ENCODE assay signal across 1 mouse cellular context in genomic region chr14:54457907-54458569, GRCm38 (mm10).
TF ChIP-seq lines count a peak whose summit lies in the region.

No protein-coding gene starts in this region.

TF ChIP-seq in MEL, 35 proteins besides CTCF, POLR2A, EP300 and RAD21 (continued from another document):
- TF ChIP-seq TAL1 (IDR thresholded peaks at IDR 0.05; ENCODE audit: low read length): peak; percentile 41
- peak; percentile 78 for TF ChIP-seq ETS1 (IDR thresholded peaks at IDR 0.05; ENCODE audit: low read depth, low read length)
- TF ChIP-seq CHD2 (IDR thresholded peaks at IDR 0.05; ENCODE audit: low read length): no peak
- peak; percentile 88 for TF ChIP-seq MYC (IDR thresholded peaks at IDR 0.05; ENCODE audit: low read depth, low read length)
- TF ChIP-seq BHLHE40 (IDR thresholded peaks at IDR 0.05; ENCODE audit: borderline replicate concordance, low read depth, low read length): peak; percentile 79; the same call in 1 of the 2 replicates
- TF ChIP-seq MYB (IDR thresholded peaks at IDR 0.05; ENCODE audit: low read depth, low read length): no peak
- TF ChIP-seq RCOR1 (IDR thresholded peaks at IDR 0.05; ENCODE audit: low read depth, low read length): peak; percentile 78
- peak; percentile 79 for TF ChIP-seq MXI1 (IDR thresholded peaks at IDR 0.05; ENCODE audit: low read depth, low read length)
- no peak for TF ChIP-seq ZKSCAN1 (IDR thresholded peaks at IDR 0.05; ENCODE audit: low read depth, low read length)
- TF ChIP-seq MAX (IDR thresholded peaks at IDR 0.05; ENCODE audit: low read length): peak; percentile 82
- no peak for TF ChIP-seq MAZ (IDR thresholded peaks at IDR 0.05; ENCODE audit: low read depth, low read length)
- TF ChIP-seq SMC3 (IDR thresholded peaks at IDR 0.05; ENCODE audit: low read depth, low read length): no peak
- no peak for TF ChIP-seq UBTF (IDR thresholded peaks at IDR 0.05; ENCODE audit: borderline replicate concordance, insufficient read depth, low read depth, low read length)
- TF ChIP-seq GABPA (IDR thresholded peaks at IDR 0.05; ENCODE audit: low read depth, low read length): no peak
- no peak for TF ChIP-seq MEF2A (IDR thresholded peaks at IDR 0.05; ENCODE audit: extremely low read depth, insufficient replicate concordance, low read depth, low read length, poor library complexity, severe bottlenecking)
- 0 out of 2 replicates have a peak, but pooled peaks have one; percentile 38 for TF ChIP-seq HCFC1 (IDR thresholded peaks at IDR 0.05; ENCODE audit: low read depth, low read length)
- TF ChIP-seq POLR2AphosphoS2 (IDR thresholded peaks at IDR 0.05; ENCODE audit: low read length): no peak
- TF ChIP-seq POLR2AphosphoS5 (IDR thresholded peaks at IDR 0.05; ENCODE audit: borderline replicate concordance, low read depth, low read length): no peak
- peak; percentile 62; the same call in 1 of the 2 replicates for TF ChIP-seq SIN3A (IDR thresholded peaks at IDR 0.05; ENCODE audit: low read length)
- no peak for TF ChIP-seq E2F4 (IDR thresholded peaks at IDR 0.05; ENCODE audit: borderline replicate concordance, low read depth, low read length)
- TF ChIP-seq JUND (IDR thresholded peaks at IDR 0.05; ENCODE audit: low read depth, low read length): no peak
- no peak for TF ChIP-seq NRF1 (IDR thresholded peaks at IDR 0.05; ENCODE audit: insufficient read depth, low read depth, low read length, poor library complexity, severe bottlenecking)
- TF ChIP-seq MAFK (IDR thresholded peaks at IDR 0.05; ENCODE audit: borderline replicate concordance, low read depth, low read length): no peak; the same call in 1 of the 2 replicates
- TF ChIP-seq USF1 (IDR thresholded peaks at IDR 0.05; ENCODE audit: low read depth, low read length): peak; percentile 94
- no peak for TF ChIP-seq NELFE (IDR thresholded peaks at IDR 0.05; ENCODE audit: low read depth, low read length)
- no peak for TF ChIP-seq ZNF384 (IDR thresholded peaks at IDR 0.05; ENCODE audit: low read depth, low read length)
- no peak for TF ChIP-seq KAT2A (conservative IDR thresholded peaks at IDR 0.05; ENCODE audit: low read depth, low read length)
- TF ChIP-seq ELF1 (IDR thresholded peaks at IDR 0.05; ENCODE audit: low read depth, low read length): peak; percentile 59; the same call in 1 of the 2 replicates
- TF ChIP-seq TCF12 (IDR thresholded peaks at IDR 0.05; ENCODE audit: low read depth, low read length): peak; percentile 87
- TF ChIP-seq CHD1 (IDR thresholded peaks at IDR 0.05; ENCODE audit: low read depth, low read length): no peak
- TF ChIP-seq ZMIZ1 (IDR thresholded peaks at IDR 0.05; ENCODE audit: low read depth, low read length): no peak
- TF ChIP-seq USF2 (IDR thresholded peaks at IDR 0.05; ENCODE audit: borderline replicate concordance in 1 of 2, insufficient read depth in 1 of 2, low read depth in 1 of 2, low read length in 2 of 2): peak in 1 of 2 experiments; percentile 80; a peak in 2 of 4 replicates
- peak; percentile 60; the same call in 1 of the 2 replicates for TF ChIP-seq TBP (IDR thresholded peaks at IDR 0.05; ENCODE audit: low read depth, low read length)
